Mouse (Mus musculus): ENCODE measurements around the gene Shc4. TPM values are rescaled to one million over a fixed set of nuclear protein-coding genes. Genes with fewer than 3 reads are reported as not detected.

Gene Shc4
- polyA plus RNA-seq, 1 experiment from 2014 or later: 5.2 TPM

DNA sequence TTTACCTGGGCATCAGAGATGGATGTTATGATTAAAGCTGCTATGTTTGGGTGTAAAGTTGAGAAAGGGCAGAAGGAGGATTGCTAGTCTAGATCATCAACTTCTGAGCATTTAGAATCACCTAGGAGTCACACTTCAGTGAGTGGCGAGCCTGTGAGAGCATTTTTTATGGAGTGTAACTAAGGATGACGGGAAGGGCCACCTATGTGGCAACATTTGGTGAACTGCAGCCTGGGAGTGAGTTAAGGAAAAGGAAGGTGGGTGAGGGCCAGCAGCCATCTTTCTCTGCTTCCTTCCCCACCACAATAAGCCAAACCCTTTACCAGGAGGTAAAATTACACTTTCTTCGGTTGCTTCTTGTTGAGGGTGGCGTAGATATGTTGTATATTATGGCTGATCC is 132.1 kb downstream of the Shc4 start:
- no peak for ATAC-seq (ENCODE audit: low FRiP score, low read depth)
- 86% methylated on average over 4 of the region's 4 CpGs for WGBS
- H3K4me2 ChIP-seq (replicated peaks): no peak overlapping the region
- no peak overlapping the region for H3K4me3 ChIP-seq
- H3K9ac ChIP-seq: no peak overlapping the region
- no peak overlapping the region for H3K27ac ChIP-seq
- no peaks in the 10 kb centered on the region for H3K27me3 ChIP-seq (replicated peaks)
- peaks cover 42% of the 10 kb centered on the region for H3K36me3 ChIP-seq
- H3K9me3 ChIP-seq: no peaks in the 10 kb centered on the region
- no peaks in the 10 kb centered on the region for H3K4me1 ChIP-seq

DNA sequence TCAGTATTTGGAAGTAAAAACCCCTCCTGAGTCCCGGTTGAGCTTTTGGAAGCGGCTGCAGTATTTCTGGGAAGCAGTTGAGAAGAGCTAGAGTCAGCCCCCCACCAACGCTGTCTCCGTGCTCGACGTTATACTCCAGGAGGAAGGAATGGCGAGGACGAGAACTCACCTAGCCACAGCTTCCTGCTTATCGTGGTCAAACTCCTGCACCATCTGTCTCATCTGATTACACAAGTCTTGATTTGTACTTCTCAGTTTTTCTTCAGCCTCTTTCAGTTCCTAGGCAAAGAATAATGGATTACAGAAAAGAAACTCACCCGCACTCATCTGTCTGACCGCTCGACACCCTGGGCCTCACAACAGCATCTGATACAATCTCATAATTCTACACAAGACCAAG is 134.7 kb downstream of the Shc4 start:
- H3K4me1 ChIP-seq: no peaks in the 10 kb centered on the region
- no peaks in the 10 kb centered on the region for H3K9me3 ChIP-seq
- no peak overlapping the region for H3K27ac ChIP-seq
- H3K4me3 ChIP-seq: no peak overlapping the region
- no peaks in the 10 kb centered on the region for H3K27me3 ChIP-seq (replicated peaks)
- H3K4me2 ChIP-seq (replicated peaks): no peak overlapping the region
- 96% methylated on average over 12 of the region's 12 CpGs for WGBS
- no peak for ATAC-seq (ENCODE audit: low FRiP score, low read depth)
- no peak overlapping the region for H3K9ac ChIP-seq
- peaks cover 45% of the 10 kb centered on the region for H3K36me3 ChIP-seq

DNA sequence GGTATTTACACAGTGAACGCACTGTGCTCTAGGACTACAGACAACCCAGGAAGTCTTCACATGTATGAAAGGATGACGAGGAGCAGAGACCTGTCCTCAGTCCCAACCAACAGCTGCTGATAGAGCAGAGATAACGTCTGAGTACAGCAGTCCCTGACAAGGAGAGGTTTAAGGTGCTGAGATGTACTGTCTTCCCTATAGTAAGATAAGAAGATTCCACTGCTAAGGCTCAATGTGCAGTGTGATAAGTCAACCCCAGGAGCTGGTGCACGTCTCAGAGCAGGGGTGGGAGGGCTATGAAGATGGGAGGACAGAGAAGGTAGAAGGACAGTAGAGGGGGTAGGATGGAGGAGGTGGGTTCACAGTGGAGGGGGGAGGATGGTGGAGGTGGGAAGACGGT is 142.9 kb downstream of the Shc4 start:
- no peak for ATAC-seq (ENCODE audit: low FRiP score, low read depth)
- Histone ChIP-seq H3K27ac (no peak overlapping the region), H3K9ac (no peak overlapping the region), H3K4me3 (no peak overlapping the region), H3K9me3 (no peaks in the 10 kb centered on the region), H3K4me1 (no peaks in the 10 kb centered on the region), H3K27me3 (replicated peaks) (no peaks in the 10 kb centered on the region), H3K4me2 (replicated peaks) (no peak overlapping the region), H3K36me3 (peaks cover 51% of the 10 kb centered on the region)
- WGBS: 91% methylated on average over 5 of the region's 5 CpGs

DNA sequence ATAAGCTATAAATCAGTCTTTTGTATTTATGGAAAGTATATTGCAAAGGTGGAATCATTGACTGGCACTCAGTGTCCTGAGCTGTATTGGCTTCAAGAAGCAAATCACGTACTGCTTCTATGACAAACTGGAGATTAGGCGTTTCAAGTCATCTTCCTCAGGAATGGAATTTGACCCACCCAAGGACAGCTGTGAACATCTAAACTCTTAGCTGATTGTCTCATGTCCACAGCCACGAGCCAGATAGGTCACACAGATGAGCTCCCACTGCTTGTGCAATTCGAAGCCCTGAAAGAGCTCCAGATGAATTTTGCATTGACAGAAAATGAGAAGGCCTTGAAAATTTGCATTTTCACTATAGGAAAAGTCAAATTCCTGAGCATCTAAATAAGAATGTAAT is 146.3 kb downstream of the Shc4 start:
- no peak overlapping the region for H3K4me2 ChIP-seq (replicated peaks)
- no peak overlapping the region for H3K4me3 ChIP-seq
- H3K9ac ChIP-seq: no peak overlapping the region
- 78% methylated on average over 4 of the region's 4 CpGs for WGBS
- ATAC-seq (ENCODE audit: low FRiP score, low read depth): no peak
- no peak overlapping the region for H3K27ac ChIP-seq
- H3K4me1 ChIP-seq: no peaks in the 10 kb centered on the region
- H3K36me3 ChIP-seq: peaks cover 59% of the 10 kb centered on the region
- no peaks in the 10 kb centered on the region for H3K9me3 ChIP-seq
- no peaks in the 10 kb centered on the region for H3K27me3 ChIP-seq (replicated peaks)

Other genes starting within 250 kb of the Shc4 start
- gene Gm9913, start 219.1 kb downstream of the Shc4 start, polyA plus RNA-seq (2016; fragmentation: Nextera tagmentation; extraction: Ambion mirVana): 0.09 and 0.15 TPM in 2 replicates
- 6.8 TPM in 2 replicates for gene Fbn1, start 216.2 kb downstream of the Shc4 start, polyA plus RNA-seq (2016; fragmentation: Nextera tagmentation; extraction: Ambion mirVana)
- 6.0 and 6.6 TPM in 2 replicates for gene Cep152, start 99.0 kb downstream of the Shc4 start, polyA plus RNA-seq (2016; fragmentation: Nextera tagmentation; extraction: Ambion mirVana)
- 351 and 393 TPM in 2 replicates for gene Eid1, start 51.1 kb downstream of the Shc4 start, polyA plus RNA-seq (2016; fragmentation: Nextera tagmentation; extraction: Ambion mirVana)
- 29.3 and 31.6 TPM in 2 replicates for gene Secisbp2l, start 58.7 kb upstream of the Shc4 start, polyA plus RNA-seq (2016; fragmentation: Nextera tagmentation; extraction: Ambion mirVana)
- gene Galk2, start 135.0 kb upstream of the Shc4 start, polyA plus RNA-seq (2016; fragmentation: Nextera tagmentation; extraction: Ambion mirVana): 26.6 and 29.0 TPM in 2 replicates
- gene Cops2, start 135.0 kb upstream of the Shc4 start, polyA plus RNA-seq (2016; fragmentation: Nextera tagmentation; extraction: Ambion mirVana): 74.5 and 83.4 TPM in 2 replicates